Mouse (Mus musculus): ENCODE measurements around the gene Adad1. TPM values are rescaled to one million over a fixed set of nuclear protein-coding genes. Genes with fewer than 3 reads are reported as not detected.

Adad1 gene
- polyA plus RNA-seq (2015; fragmentation: Nextera tagmentation; extraction: Ambion mirVana): not detected in 2 replicates

- H3K36me3 ChIP-seq: no peaks in the 10 kb centered on the region
- 56% methylated on average over 34 of the region's 39 CpGs for WGBS (ENCODE audit: insufficient replicate concordance)
- H3K27me3 ChIP-seq: no peaks in the 10 kb centered on the region
- H3K9me3 ChIP-seq (replicated peaks): no peaks in the 10 kb centered on the region
- H3K4me2 ChIP-seq: peak within 1 kb of the TSS; percentile 43
- peak within 1 kb of the TSS; percentile 30 for H3K4me3 ChIP-seq (replicated peaks)
- ATAC-seq (ENCODE audit: low read depth) (no peak), DNase-seq (no peak)
- no peak within 1 kb of the TSS for H3K9ac ChIP-seq
- H3K4me1 ChIP-seq (replicated peaks): no peaks in the 10 kb centered on the region
- H3K27ac ChIP-seq: no peak within 1 kb of the TSS
Observed at GRCm38 (mm10) chr3:37063406-37063805, at the start of gene Adad1. Adad1 (plus strand) TSS chr3:37063527.

DNA sequence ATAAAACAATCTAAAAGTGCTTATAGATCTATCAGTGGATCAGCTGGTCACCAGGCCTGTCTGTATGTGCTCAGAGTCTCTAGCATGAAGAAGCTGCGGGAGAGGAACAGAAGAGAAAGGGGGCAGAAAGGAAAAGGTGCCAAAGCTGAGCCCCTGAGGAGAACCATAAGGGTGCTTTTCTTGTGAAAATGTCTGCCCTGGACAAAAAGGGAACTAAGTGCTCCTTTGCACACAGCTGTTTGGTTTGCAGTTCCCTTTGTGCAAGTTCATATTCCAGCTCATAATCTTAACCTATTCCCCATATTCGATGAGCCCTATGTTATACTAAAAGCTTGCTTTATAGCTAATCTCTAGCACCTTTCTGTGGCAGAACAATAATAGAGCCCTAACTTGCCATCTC is 25.3 kb upstream of the Adad1 start:
- H3K27ac ChIP-seq: no peak overlapping the region
- DNase-seq (no peak), ATAC-seq (ENCODE audit: low read depth) (no peak)
- H3K9ac ChIP-seq: no peak overlapping the region
- H3K9me3 ChIP-seq (replicated peaks): no peaks in the 10 kb centered on the region
- H3K27me3 ChIP-seq: no peaks in the 10 kb centered on the region
- WGBS (ENCODE audit: insufficient replicate concordance): 67% methylated on average over 2 of the region's 2 CpGs
- H3K4me1 ChIP-seq (replicated peaks): no peaks in the 10 kb centered on the region
- H3K4me3 ChIP-seq (replicated peaks): no peak overlapping the region
- H3K36me3 ChIP-seq: peaks cover 24% of the 10 kb centered on the region
- H3K4me2 ChIP-seq: no peak overlapping the region

GRCm38 (mm10) chr3:37039811-37040210 is 23.5 kb upstream of the Adad1 start:
- ATAC-seq (ENCODE audit: low read depth) (no peak), DNase-seq (no peak)
- Histone ChIP-seq H3K9me3 (replicated peaks) (no peaks in the 10 kb centered on the region), H3K4me2 (no peak overlapping the region), H3K4me3 (replicated peaks) (no peak overlapping the region), H3K27me3 (no peaks in the 10 kb centered on the region), H3K4me1 (replicated peaks) (no peaks in the 10 kb centered on the region), H3K27ac (no peak overlapping the region), H3K9ac (no peak overlapping the region), H3K36me3 (peaks cover 22% of the 10 kb centered on the region)

- no peak for ATAC-seq (ENCODE audit: low read depth)
Observed at GRCm38 (mm10) chr3:37051491-37051890, 11.8 kb upstream of the Adad1 start.

DNA sequence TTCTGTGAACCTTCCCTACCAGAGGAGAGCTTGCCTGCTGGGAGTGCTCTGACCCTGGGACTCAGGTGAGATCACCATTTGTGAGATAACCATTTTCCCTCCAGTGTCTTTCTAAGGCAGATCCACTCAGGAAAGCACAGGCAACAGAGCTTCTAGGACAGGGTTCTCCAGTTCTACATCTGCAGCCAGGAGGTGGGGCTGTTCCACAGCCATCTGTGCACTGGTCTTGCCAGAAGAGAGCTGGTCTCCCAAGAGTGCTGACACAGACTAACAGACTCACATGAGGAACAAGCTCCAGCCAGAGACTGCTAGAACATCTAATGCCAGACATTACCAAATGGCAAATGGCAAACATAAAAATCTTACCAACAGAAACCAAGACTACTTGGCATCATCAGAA is 9.9 kb downstream of the Adad1 start:
- Histone ChIP-seq H3K4me2 (no peak overlapping the region), H3K4me3 (replicated peaks) (no peak overlapping the region), H3K27me3 (no peaks in the 10 kb centered on the region), H3K36me3 (no peaks in the 10 kb centered on the region), H3K9me3 (replicated peaks) (no peaks in the 10 kb centered on the region), H3K9ac (no peak overlapping the region), H3K4me1 (replicated peaks) (no peaks in the 10 kb centered on the region), H3K27ac (no peak overlapping the region)
- ATAC-seq (ENCODE audit: low read depth): no peak
- DNase-seq: no peak

More at GRCm38 (mm10) chr3:37051491-37051890, 11.8 kb upstream of the Adad1 start:
- H3K36me3 ChIP-seq: peaks cover 16% of the 10 kb centered on the region
- no peak overlapping the region for H3K4me2 ChIP-seq
- no peaks in the 10 kb centered on the region for H3K27me3 ChIP-seq
- WGBS (ENCODE audit: insufficient replicate concordance): 86% methylated on average over 1 of the region's 1 CpGs
- H3K4me3 ChIP-seq (replicated peaks): no peak overlapping the region
- no peak overlapping the region for H3K9ac ChIP-seq
- no peak for DNase-seq
- no peak overlapping the region for H3K27ac ChIP-seq
- no peaks in the 10 kb centered on the region for H3K9me3 ChIP-seq (replicated peaks)
- H3K4me1 ChIP-seq (replicated peaks): no peaks in the 10 kb centered on the region

DNA sequence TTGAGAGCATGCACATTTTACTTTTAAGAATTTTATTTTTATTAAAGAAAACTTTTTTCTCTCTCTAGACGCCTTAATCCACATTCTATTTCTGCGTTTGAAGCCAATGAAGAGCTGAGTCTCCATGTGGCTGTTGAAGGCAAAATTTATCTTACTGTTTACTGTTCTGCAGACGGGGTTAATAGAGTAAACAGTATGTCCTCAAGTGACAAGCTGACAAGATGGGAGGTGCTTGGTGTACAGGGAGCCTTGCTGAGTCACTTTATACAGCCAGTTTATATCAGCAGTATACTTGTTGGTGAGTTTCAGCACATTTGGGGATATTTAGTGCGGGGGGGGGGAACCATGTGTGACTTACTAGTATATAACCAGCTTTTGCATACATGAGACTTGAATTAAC is 21.5 kb downstream of the Adad1 start:
- Histone ChIP-seq H3K9me3 (replicated peaks) (no peaks in the 10 kb centered on the region), H3K4me3 (replicated peaks) (no peak overlapping the region), H3K4me1 (replicated peaks) (no peaks in the 10 kb centered on the region), H3K27me3 (no peaks in the 10 kb centered on the region), H3K9ac (no peak overlapping the region), H3K4me2 (no peak overlapping the region), H3K27ac (no peak overlapping the region), H3K36me3 (no peaks in the 10 kb centered on the region)
- no peak for DNase-seq
- no peak for ATAC-seq (ENCODE audit: low read depth)
- 49% methylated on average over 4 of the region's 4 CpGs for WGBS (ENCODE audit: insufficient replicate concordance)

DNA sequence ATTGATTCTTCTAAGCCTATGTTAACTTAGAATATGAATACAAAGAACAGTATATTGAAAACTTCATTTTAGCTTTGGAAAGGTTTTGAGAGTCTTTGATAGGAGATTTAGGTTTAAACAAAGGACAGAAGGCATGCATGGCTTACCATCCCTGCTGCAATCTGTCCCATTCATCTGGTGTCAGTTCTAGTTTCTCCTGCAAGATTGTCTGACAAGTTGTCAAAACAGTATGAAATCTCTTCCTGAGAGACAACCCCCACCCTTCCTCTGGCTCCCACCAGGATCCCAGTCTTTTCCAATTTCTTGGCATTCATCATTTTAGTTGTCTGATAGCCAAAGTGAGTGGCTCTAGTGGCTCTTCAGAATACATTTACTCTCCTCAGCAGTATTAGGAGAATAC is 27.4 kb downstream of the Adad1 start:
- no peaks in the 10 kb centered on the region for H3K9me3 ChIP-seq (replicated peaks)
- no peaks in the 10 kb centered on the region for H3K4me1 ChIP-seq (replicated peaks)
- DNase-seq: no peak
- H3K27me3 ChIP-seq: no peaks in the 10 kb centered on the region
- H3K4me3 ChIP-seq (replicated peaks): no peak overlapping the region
- no peak overlapping the region for H3K27ac ChIP-seq
- no peaks in the 10 kb centered on the region for H3K36me3 ChIP-seq
- no peak overlapping the region for H3K9ac ChIP-seq
- no peak for ATAC-seq (ENCODE audit: low read depth)
- no peak overlapping the region for H3K4me2 ChIP-seq

DNA sequence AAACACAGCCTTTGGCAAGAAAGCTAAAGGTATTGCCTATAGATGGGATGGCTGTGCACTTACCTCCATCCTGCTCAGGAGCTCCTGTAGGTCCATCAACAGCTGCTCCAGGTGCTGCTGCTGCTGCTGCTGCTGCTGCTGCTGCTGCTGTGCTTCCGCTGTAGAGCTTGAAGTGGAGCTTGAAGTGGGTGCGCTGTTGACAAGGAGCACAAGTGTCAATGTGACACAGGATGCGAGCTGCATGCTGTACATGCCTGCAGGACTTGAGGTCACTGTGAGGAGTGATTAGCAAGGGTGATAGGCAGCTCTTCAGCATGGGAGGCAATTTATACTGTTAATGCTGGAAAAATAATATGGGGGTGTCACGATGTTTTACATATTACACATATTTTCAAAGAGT is 62.3 kb downstream of the Adad1 start, which contains the start of gene Il2:
TSS of gene Il2 (minus strand) at position 305 of the 400 bp plus-strand sequence.
- Histone ChIP-seq H3K27ac (no peak within 1 kb of the TSS), H3K36me3 (no peaks in the 10 kb centered on the region), H3K4me1 (replicated peaks) (no peaks in the 10 kb centered on the region), H3K27me3 (no peaks in the 10 kb centered on the region), H3K4me3 (replicated peaks) (no peak within 1 kb of the TSS), H3K9me3 (replicated peaks) (no peaks in the 10 kb centered on the region), H3K9ac (no peak within 1 kb of the TSS), H3K4me2 (no peak within 1 kb of the TSS)
- DNase-seq (no peak), ATAC-seq (ENCODE audit: low read depth) (no peak)
- 65% methylated on average over 4 of the region's 4 CpGs for WGBS (ENCODE audit: insufficient replicate concordance)

DNA sequence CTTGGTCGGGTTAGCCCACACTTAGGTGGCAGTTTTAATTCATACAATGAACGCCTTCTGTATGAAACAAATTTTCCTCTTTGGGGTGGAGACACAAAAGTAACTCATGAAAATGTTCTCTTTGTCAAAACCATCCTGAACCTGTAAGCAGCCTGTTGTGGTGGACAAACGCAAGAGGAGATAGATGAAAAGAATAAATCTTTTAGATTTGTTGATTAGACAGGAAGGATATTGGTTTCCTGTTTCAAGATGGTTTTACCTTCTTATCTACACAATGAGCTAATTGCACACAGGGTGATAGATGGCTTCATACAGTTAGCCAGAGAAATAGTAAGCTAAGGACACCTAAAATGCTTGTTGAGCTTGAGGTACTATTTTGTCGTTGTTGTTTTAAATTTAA is 62.8 kb downstream of the Adad1 start:
- DNase-seq (no peak), ATAC-seq (ENCODE audit: low read depth) (no peak)
- WGBS (ENCODE audit: insufficient replicate concordance): 30% methylated on average over 4 of the region's 4 CpGs
- Histone ChIP-seq H3K4me1 (replicated peaks) (no peaks in the 10 kb centered on the region), H3K9ac (no peak overlapping the region), H3K27me3 (no peaks in the 10 kb centered on the region), H3K4me3 (replicated peaks) (no peak overlapping the region), H3K9me3 (replicated peaks) (no peaks in the 10 kb centered on the region), H3K36me3 (no peaks in the 10 kb centered on the region), H3K27ac (no peak overlapping the region), H3K4me2 (no peak overlapping the region)

- no peak for ATAC-seq (ENCODE audit: low read depth)
- WGBS (ENCODE audit: insufficient replicate concordance): 31% methylated on average over 4 of the region's 4 CpGs
Observed at GRCm38 (mm10) chr3:37128269-37128668, 64.9 kb downstream of the Adad1 start.

DNA sequence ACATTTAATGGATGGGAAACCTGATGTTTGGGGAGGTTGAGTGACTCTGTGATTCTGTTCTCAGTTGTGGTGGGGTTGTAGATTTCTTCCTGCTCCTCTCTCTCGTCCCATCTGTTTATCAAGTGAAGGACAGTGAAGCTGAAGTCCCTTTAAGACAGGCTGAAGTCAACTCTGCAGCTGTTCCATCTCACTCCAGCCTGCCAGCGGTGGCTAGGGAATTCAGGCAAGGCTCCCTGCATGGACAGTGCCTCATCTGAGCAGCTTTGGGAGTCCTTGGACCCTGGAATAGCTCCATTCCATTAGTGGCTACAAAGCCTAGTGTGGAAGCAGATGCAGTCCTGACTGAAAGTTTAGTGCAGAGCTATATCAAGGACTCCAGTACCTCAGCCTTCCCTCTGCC is 65.7 kb downstream of the Adad1 start:
- no peak overlapping the region for H3K4me2 ChIP-seq
- H3K27ac ChIP-seq: no peak overlapping the region
- no peaks in the 10 kb centered on the region for H3K36me3 ChIP-seq
- H3K9me3 ChIP-seq (replicated peaks): no peaks in the 10 kb centered on the region
- no peak overlapping the region for H3K4me3 ChIP-seq (replicated peaks)
- no peak for DNase-seq
- ATAC-seq (ENCODE audit: low read depth): no peak
- H3K9ac ChIP-seq: no peak overlapping the region
- no peaks in the 10 kb centered on the region for H3K4me1 ChIP-seq (replicated peaks)
- no peaks in the 10 kb centered on the region for H3K27me3 ChIP-seq
- 38% methylated on average over 2 of the region's 2 CpGs for WGBS (ENCODE audit: insufficient replicate concordance)

More at GRCm38 (mm10) chr3:37128269-37128668, 64.9 kb downstream of the Adad1 start:
- Histone ChIP-seq H3K4me2 (no peak overlapping the region), H3K27ac (no peak overlapping the region), H3K27me3 (no peaks in the 10 kb centered on the region), H3K36me3 (no peaks in the 10 kb centered on the region), H3K9me3 (replicated peaks) (no peaks in the 10 kb centered on the region), H3K9ac (no peak overlapping the region), H3K4me1 (replicated peaks) (no peaks in the 10 kb centered on the region), H3K4me3 (replicated peaks) (no peak overlapping the region)
- no peak for DNase-seq

GRCm38 (mm10) chr3:37137231-37137630 is 73.9 kb downstream of the Adad1 start:
- DNase-seq: no peak
- 52% methylated on average over 4 of the region's 4 CpGs for WGBS (ENCODE audit: insufficient replicate concordance)
- H3K9ac ChIP-seq: no peak overlapping the region
- no peak overlapping the region for H3K4me2 ChIP-seq
- no peak for ATAC-seq (ENCODE audit: low read depth)
- no peaks in the 10 kb centered on the region for H3K27me3 ChIP-seq
- H3K27ac ChIP-seq: no peak overlapping the region
- H3K9me3 ChIP-seq (replicated peaks): no peaks in the 10 kb centered on the region
- no peak overlapping the region for H3K4me3 ChIP-seq (replicated peaks)
- H3K4me1 ChIP-seq (replicated peaks): no peaks in the 10 kb centered on the region
- H3K36me3 ChIP-seq: no peaks in the 10 kb centered on the region

DNA sequence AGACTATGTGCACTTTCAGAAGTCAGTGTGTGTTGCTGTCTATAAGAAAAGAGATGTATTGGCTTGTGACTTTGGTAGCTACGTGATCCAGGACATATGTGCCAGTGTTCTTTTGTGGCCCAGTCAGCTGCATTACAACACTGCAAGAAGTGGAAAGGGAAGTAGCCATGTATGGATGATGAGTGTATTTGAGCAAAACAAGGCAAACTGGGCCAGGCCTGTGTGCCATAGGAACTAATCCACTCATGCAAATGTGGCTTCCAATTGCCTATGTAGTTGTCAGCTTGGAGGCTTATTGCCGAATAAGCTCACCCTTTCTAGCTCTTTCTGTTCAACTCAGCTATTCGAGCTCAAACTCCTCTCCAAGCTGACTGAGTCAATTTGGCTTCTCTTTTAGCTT is 75.9 kb downstream of the Adad1 start:
- Histone ChIP-seq H3K9ac (no peak overlapping the region), H3K9me3 (replicated peaks) (no peaks in the 10 kb centered on the region), H3K4me1 (replicated peaks) (no peaks in the 10 kb centered on the region), H3K27me3 (no peaks in the 10 kb centered on the region), H3K4me2 (no peak overlapping the region), H3K27ac (no peak overlapping the region), H3K36me3 (no peaks in the 10 kb centered on the region), H3K4me3 (replicated peaks) (no peak overlapping the region)
- 54% methylated on average over 3 of the region's 3 CpGs for WGBS (ENCODE audit: insufficient replicate concordance)
- no peak for DNase-seq
- ATAC-seq (ENCODE audit: low read depth): no peak
